Mouse (Mus musculus): ENCODE measurements around the gene Pclo.
"Not testable (repeated sequence)": the region's sequence is repeated elsewhere in the genome, so short reads cannot be mapped to it uniquely, and the experiment has no call there.

DNA sequence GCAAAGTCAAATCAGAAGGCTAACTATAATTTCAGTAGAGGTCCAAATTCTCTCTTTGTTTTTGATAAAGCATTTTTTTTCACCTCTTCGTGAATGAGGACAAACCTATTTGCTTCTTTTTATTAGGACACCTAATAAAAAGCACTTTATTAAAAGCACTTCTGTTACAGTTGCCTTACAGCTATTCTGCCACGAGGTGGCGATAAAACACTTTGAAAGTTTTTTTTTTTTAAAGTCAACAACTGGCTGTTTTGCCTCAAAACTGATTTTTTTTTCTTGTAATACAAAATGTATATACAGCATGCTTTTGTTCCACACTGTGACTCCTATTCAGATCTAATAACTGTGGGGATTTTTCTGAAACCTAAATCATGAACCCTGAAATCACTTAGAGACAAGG lies 388.8 kb downstream of the Pclo start:
- TF ChIP-seq CTCF (IDR thresholded peaks at IDR 0.05; ENCODE audit: extremely low read depth, insufficient read depth, insufficient read length, insufficient replicate concordance); POLR2A (IDR thresholded peaks at IDR 0.05; ENCODE audit: low read depth, low read length): not testable (repeated sequence)

All from spleen, adult 2 months (tissue).